Mouse (Mus musculus) left cerebral cortex, postnatal 36 days (tissue): ENCODE measurements around the gene Apela. TPM values are rescaled to one million over a fixed set of nuclear protein-coding genes. Genes with fewer than 3 reads are reported as not detected.
A peak's percentile ranks its signal among the peaks of the same experiment; 100 is the strongest.

Source experiments
- DNase-seq, 2 experiments: peaks; one replicate each; pipeline ENCODE4 v3.0.0; 2021 to 2022; ENCODE audit warnings: low spot score in 2 of 2, mixed read lengths in 1 of 2
- intact Hi-C: fragments of 180-260 bp; cut with DNase I; formaldehyde crosslinking; loops from one replicate; pipeline ENCODE4 v1.15.1; 2025
- total RNA-seq, 2 experiments: library from RNA; stranded (reverse); gene quantifications; 2 replicates each; pipeline ENCODE4 v1.2.3; 2021

Apela gene
- total RNA-seq: not detected

- intact Hi-C loops: no loop called here
- DNase-seq: peak in 1 of 2 experiments; percentile 5
Measured at GRCm38 (mm10) chr8:65037117-65037533, at the start of gene Apela. Gene Apela (minus strand): TSS chr8:65037336.

- intact Hi-C loops: no loop called here
- no peak for DNase-seq
Measured at GRCm38 (mm10) chr8:65085680-65086079, 48.5 kb upstream of the Apela start.

GRCm38 (mm10) chr8:65080731-65081130, 43.6 kb upstream of the Apela start:
- no peak for DNase-seq
- intact Hi-C loops: no loop called here

- intact Hi-C loops: no loop called here
Measured at GRCm38 (mm10) chr8:65074733-65075132, 37.6 kb upstream of the Apela start, which contains the start of gene Gm10663. Gene Gm10663 (plus strand): TSS chr8:65075033.

GRCm38 (mm10) chr8:65070996-65071395, 33.9 kb upstream of the Apela start:
- intact Hi-C loops: no loop called here
- DNase-seq: no peak

More at GRCm38 (mm10) chr8:65074733-65075132, 37.6 kb upstream of the Apela start, which contains the start of gene Gm10663:
- no peak for DNase-seq

DNA sequence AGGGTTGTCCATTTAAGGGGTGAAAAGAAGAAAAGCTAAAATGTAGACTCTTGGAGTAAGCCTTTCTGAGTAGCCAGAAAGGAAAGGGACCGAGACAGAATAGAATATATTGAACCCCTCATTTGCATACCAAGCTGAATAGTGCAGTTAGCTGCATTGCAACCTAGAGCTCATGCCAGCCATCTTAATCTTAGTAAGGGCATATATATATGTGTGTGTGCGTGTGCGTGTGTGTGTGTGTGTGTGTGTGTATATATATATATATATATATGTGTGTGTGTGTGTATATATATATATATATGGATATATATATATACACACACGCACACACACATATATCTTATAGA, 31.3 kb upstream of the Apela start:
- no peak for DNase-seq
- intact Hi-C loops: no loop called here

DNA sequence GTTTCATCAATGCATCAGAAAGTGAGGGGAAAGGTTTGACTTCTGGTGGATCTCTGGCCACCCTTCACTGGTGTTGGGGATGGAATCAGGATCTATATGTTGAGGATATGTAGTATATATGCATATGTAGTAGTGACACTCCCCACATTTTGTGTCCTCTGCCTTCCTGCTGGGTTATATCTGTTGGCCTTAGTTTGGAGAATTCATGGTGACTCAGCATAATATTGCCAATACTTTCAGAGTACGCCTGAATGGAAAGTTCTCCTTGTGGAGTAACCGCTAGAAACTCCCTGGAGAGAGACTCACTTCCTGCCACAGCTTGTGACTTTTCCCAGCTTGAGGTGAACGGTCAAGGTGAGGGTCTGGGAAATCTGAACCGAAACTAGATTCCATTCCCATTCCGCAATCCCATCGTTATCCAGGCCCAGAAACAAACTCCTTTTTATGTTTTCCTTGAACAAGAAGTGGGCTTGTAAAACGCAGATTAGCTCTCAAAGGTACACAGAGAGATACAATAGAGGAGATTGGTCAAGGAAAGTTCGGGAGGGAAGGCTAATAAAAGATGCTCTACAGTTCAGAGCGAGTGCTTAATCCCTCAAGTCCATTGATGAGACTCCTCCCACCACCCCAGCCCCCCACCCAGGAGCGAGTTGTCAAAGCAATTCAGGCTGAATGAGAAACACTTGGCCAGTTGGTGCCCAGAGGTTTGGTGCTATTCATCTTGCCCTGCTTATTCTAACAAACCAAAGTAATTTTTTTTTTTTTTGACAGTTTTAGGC, 30.7 kb upstream of the Apela start:
- DNase-seq: no peak
- intact Hi-C loops: no loop called here

GRCm38 (mm10) chr8:65067031-65067430, 29.9 kb upstream of the Apela start:
- intact Hi-C loops: no loop called here
- no peak for DNase-seq

- intact Hi-C loops: no loop called here
- no peak for DNase-seq
Measured at GRCm38 (mm10) chr8:65065622-65066021, 28.5 kb upstream of the Apela start.

DNA sequence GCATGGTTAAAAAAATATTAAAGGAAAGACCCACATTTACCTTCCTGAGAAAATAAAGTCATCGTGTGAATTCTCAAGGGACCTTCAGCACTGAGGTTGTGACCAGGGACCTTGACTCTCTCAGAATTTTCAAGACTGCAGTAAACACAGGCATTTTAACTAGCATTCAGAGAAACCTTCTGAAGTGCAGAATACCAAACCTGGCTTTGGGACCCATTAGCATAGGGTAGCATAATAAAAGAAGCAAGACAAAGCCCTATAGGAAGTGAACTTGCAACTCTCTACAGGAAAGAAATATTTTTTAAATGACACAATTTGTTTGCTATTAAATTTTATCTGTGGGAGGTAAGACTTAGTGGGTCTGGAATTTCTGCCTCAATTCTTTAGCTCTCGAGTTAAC, 26.9 kb upstream of the Apela start:
- intact Hi-C loops: no loop called here
- DNase-seq: no peak

- intact Hi-C loops: no loop called here
- no peak for DNase-seq
Measured at GRCm38 (mm10) chr8:65062195-65062594, 25.1 kb upstream of the Apela start.

GRCm38 (mm10) chr8:65056722-65057121, 19.6 kb upstream of the Apela start:
- no peak for DNase-seq
- intact Hi-C loops: no loop called here

GRCm38 (mm10) chr8:65053968-65054367, 16.8 kb upstream of the Apela start:
- intact Hi-C loops: no loop called here
- DNase-seq: no peak

DNA sequence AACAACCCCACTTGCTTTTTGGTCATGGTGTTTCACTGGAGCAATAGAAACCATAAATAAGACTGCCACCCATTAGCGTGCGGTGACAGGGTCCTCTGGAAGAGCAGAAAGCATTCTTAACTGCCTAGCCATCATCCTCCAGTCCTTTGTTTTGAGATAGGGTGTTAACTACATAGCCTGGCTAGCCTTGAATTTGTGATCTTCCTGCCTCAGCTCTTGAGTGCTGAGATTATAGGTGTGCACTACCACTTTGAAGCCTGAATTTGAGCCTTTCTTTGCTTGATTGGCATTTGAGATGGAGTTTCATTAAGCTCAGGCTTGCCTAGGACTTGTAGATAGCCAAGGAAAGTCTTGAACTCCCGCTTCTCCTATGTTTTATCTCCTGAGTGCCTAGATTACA, 16.4 kb upstream of the Apela start:
- intact Hi-C loops: no loop called here
- no peak for DNase-seq

DNA sequence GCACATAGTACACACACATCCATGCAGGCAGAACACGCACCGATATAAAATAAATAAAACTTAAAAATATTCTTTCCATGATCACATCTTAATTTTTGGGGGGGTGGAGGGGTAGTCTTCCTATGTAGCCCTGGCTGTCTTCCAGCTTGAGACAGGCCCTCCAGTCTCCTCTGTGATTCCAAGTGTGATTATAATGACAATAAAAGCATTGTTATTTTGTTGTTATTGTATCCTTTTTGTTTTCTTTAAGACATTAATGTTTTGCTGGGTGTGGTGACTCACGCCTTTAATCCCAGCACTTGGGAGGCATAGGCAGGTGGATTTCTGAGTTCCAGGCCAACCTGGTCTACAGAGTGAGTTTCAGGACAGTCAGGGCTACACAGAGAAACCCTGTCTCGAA, 10.7 kb upstream of the Apela start:
- DNase-seq: no peak
- intact Hi-C loops: no loop called here

DNA sequence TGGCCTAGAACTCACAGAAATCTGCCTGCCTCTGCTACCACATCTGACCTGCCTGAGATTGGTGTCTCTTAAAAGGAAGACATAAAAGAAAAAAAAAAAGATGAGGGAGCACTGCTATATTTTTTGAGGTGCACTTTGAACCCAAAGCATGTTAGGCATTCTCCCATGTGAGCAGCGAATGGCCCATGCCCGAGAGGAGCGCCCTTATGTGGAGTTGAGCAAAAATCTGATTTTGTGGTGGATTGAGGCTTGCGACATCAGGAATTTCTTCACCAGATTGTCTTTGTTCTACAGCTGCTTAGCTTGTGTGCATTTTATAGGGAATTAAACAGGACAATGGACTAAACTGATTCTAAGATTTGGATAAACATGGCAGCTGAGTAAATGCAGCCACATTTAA, 10.1 kb upstream of the Apela start:
- intact Hi-C loops: no loop called here
- DNase-seq: no peak

DNA sequence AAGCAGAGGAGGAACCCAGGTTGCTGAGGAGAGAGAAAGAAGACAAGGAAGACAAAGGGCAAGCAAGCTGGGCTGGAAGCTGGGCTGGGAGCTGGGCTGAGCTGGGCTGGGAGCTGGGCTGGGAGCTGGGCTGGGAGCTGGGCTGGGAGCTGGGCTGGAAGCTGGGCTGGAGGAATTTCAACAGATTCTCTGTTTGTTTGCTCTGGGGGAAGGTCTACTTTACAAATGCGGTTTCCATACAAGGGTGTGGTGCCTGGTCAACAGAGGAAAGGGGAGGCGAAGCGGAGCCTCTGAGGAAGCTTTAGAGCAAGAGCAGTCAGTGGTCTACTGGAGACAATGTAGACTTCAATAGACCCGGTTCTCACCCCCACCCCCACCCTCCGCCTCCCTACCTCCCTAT, 9.4 kb upstream of the Apela start:
- intact Hi-C loops: no loop called here

GRCm38 (mm10) chr8:65034136-65034535, 3.0 kb downstream of the Apela start:
- intact Hi-C loops: no loop called here
- DNase-seq: no peak

More for the DNA sequence above, 9.4 kb upstream of the Apela start:
- DNase-seq: no peak

DNA sequence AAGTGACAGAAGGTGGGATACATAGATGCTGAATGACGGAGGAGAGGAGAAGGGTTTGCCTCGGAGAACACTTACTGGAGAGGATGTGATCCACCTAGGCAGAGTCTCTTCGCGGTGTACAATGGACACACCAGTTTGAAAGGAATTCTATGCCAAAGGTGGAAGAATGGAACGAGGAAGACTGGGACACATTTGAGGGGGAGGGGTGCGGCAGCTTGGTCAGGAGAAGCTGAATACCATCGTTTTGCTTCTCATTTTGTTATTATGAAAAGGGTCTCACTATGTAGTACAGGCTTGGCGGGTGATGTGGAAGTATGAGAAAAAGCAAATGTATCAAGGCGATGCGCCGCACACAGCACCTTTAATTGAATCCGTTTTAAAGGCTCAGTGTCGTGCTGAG, 4.1 kb downstream of the Apela start:
- intact Hi-C loops: no loop called here
- DNase-seq: no peak

DNA sequence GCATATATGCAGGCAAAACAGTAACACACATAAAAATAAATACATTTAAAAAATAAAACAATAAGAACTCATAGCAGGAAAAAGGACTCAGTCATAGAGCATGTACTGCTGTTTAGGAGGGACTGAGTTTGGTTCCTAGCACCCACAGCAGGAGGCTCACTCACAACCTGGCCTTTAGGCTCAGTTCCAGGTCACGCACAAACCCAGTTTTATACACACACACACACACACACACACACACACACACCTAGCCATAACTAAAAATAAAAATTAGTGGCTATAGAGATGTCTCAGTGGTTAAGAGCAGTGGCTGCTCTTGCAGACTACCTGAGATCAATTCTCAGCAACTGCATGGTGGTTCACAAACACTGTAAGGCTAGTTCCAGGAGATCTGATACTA, 5.0 kb downstream of the Apela start:
- intact Hi-C loops: no loop called here
- DNase-seq: no peak

DNA sequence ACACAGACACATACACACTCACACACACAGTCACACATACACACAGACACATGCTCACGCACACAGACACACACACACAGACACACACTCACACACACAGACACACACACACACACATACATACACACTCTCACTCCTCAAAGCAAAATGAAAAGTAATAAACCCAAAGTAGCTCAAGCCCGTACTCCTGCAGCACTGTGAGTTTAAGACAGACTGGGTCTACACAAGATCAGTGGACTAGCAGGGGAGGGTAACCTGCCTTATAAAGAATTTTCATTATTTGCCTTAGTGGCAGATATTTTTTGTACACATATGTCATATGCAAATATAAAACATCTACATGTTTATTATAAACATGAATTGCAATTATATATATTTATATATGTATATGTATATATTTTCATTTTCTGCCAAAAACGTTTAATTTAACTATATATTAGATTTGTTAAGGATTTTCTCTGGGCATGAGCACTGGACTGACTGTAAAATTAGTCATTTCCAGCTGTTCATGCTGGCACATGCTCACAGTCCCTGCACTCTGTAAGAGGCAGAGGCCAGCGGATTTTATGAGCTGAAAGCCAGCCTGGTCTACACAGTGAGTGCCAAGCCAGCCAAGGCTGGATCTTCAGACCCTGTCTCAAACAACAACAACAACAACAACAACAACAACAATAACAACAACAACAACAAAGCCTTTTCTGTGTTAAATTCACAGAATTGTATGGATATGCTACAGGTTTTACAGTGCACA, 6.2 kb downstream of the Apela start:
- no peak for DNase-seq
- intact Hi-C loops: no loop called here
